Mouse (Mus musculus) CD8-positive naive resting alpha-beta T cell, adult 2 months (primary cell): ENCODE measurements around the gene Snrpf.

ENCODE experiments used
- DNase-seq, 2 experiments: peaks; one replicate each; pipeline ENCODE4 v3.0.0; 2022; ENCODE audit warnings: low read depth in 2 of 2, low spot score in 2 of 2

Gene Snrpf

GRCm38 (mm10) chr10:93589281-93589848 lies at the start of gene Snrpf:
Gene Snrpf (minus strand): TSS chr10:93589706.
- DNase-seq: peak; percentile 89 to 94

GRCm38 (mm10) chr10:93635941-93636340 lies 46.4 kb upstream of the Snrpf start:
- DNase-seq: no peak

- DNase-seq: no peak
These were observed 44.5 kb upstream of the Snrpf start for GRCm38 (mm10) chr10:93633971-93634370.

GRCm38 (mm10) chr10:93633563-93633962 lies 44.1 kb upstream of the Snrpf start:
- DNase-seq: no peak

GRCm38 (mm10) chr10:93632086-93632485 lies 42.6 kb upstream of the Snrpf start:
- no peak for DNase-seq

GRCm38 (mm10) chr10:93630310-93630709 lies 40.8 kb upstream of the Snrpf start:
- DNase-seq: no peak

- DNase-seq: no peak
These were observed 34.6 kb upstream of the Snrpf start for GRCm38 (mm10) chr10:93624151-93624550.

GRCm38 (mm10) chr10:93623725-93624124 lies 34.2 kb upstream of the Snrpf start:
- DNase-seq: no peak

GRCm38 (mm10) chr10:93620438-93621179 lies 31.1 kb upstream of the Snrpf start:
- DNase-seq: no peak

- no peak for DNase-seq
These were observed 25.3 kb upstream of the Snrpf start for GRCm38 (mm10) chr10:93614850-93615249.

GRCm38 (mm10) chr10:93611419-93612007 lies 22.0 kb upstream of the Snrpf start:
- DNase-seq: peak in 1 of 2 experiments; percentile 11

GRCm38 (mm10) chr10:93610896-93611295 lies 21.4 kb upstream of the Snrpf start:
- DNase-seq: no peak

GRCm38 (mm10) chr10:93609236-93609635 lies 19.7 kb upstream of the Snrpf start:
- no peak for DNase-seq

- no peak for DNase-seq
These were observed 18.5 kb upstream of the Snrpf start for GRCm38 (mm10) chr10:93608051-93608450.

- no peak for DNase-seq
These were observed 16.8 kb upstream of the Snrpf start for GRCm38 (mm10) chr10:93606326-93606725.

GRCm38 (mm10) chr10:93603256-93603655 lies 13.8 kb upstream of the Snrpf start:
- DNase-seq: no peak

- no peak for DNase-seq
These were observed 12.8 kb upstream of the Snrpf start for GRCm38 (mm10) chr10:93602309-93602708.

- DNase-seq: no peak
These were observed 7.1 kb upstream of the Snrpf start for GRCm38 (mm10) chr10:93596641-93597040.

GRCm38 (mm10) chr10:93595831-93596230 lies 6.3 kb upstream of the Snrpf start:
- DNase-seq: no peak

- peak; percentile 65 to 81 for DNase-seq
These were observed 4.5 kb upstream of the Snrpf start for GRCm38 (mm10) chr10:93594022-93594482.

GRCm38 (mm10) chr10:93592456-93592855 lies 3.0 kb upstream of the Snrpf start:
- no peak for DNase-seq

- DNase-seq: no peak
These were observed 710 bp downstream of the Snrpf start for GRCm38 (mm10) chr10:93588796-93589195.
